Mouse (Mus musculus): ENCODE measurements around the gene Ap3s2.

DNA sequence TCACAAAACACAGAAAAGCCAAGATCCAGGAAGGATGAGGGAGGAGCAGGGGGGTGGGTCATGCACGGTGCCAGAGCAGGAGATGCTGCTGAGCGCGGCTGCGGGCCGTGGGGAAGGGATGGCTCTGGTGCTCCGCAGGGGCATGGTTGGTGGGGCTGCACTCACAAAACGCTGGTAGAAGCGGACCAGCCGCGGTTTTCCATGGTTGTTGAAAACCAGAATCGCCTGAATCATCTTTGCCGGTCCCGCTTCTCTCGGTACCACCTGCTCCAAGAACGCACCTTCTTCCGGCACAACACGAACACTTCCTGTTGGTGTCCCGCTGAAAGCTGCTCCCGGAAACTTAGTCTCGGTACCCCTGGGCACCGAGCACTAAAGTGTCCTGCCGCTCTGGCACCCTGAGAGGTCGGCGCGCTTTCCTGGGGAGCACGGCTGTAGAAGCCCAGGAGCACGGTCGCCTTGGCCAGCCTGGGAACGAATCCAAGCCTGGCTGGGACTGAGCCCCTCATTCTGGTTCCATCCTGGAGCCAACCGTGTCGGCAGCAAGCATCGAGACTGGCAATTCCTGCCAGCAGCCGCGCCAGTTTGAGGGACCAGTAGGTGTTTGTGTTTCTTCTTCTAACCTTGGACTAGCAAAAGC, at the start of gene Ap3s2:
- TF ChIP-seq POLR2A (IDR thresholded peaks at IDR 0.05; ENCODE audit: borderline replicate concordance, extremely low read depth, insufficient read depth, insufficient read length, poor library complexity, severe bottlenecking) (peak; percentile 52; the same call in 1 of the 2 replicates), CTCF (IDR thresholded peaks at IDR 0.05; ENCODE audit: borderline replicate concordance, extremely low read depth, insufficient read depth, insufficient read length) (no peak)

Measured in brain, embryonic 14.5 days (tissue).